Mouse (Mus musculus) thymus, adult 2 months (tissue): ENCODE measurements around the gene Rps6kl1.

ENCODE experiments used
- CTCF ChIP-seq: fragments of 200-500 bp; IDR thresholded peaks from 2 replicates; pipeline ENCODE4 v1.5.1; 2012; ENCODE audit warnings: mild to moderate bottlenecking, control low read depth, low read length, moderate library complexity, borderline replicate concordance; ENCODE audit not compliant: control insufficient read depth, poor library complexity, insufficient read depth; ENCODE audit errors: extremely low read depth
- POLR2A ChIP-seq: fragments of 200-500 bp; IDR thresholded peaks from 2 replicates; pipeline ENCODE4 v1.6.1; 2012; ENCODE audit warnings: mild to moderate bottlenecking, low read length, control low read depth, moderate library complexity; ENCODE audit not compliant: control insufficient read depth, poor library complexity, insufficient read depth; ENCODE audit errors: extremely low read depth

- TF ChIP-seq POLR2A = no peak
- no peak for TF ChIP-seq CTCF
These were observed 4.7 kb downstream of the Rps6kl1 start for GRCm38 (mm10) chr12:85146355-85146754.
